Mouse (Mus musculus): ENCODE results near the gene Gm16503.
"Not testable (repeated sequence)": the region's sequence is repeated elsewhere in the genome, so short reads cannot be mapped to it uniquely, and the experiment has no call there.

Gene Gm16503

DNA sequence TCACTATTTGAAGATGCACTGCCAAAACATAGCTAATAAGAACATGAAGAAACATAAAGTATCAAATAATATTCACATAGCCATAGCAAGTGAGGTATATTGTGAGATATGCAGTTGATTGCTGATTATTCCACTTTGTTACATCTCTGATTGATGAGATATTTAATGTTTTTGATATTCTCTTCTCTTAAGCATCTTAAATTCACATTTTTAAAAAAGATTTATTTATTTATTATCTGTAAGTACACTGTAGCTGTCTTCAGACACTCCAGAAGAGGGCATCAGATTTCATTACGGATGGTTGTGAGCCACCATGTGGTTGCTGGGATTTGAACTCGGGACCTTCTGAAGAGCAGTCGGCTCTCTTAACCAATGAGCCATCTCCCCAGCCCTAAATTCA is at the start of gene Gm16503:
TSS of gene Gm16503 (plus strand) at position 301 of the 400 bp plus-strand sequence.
- DNase-seq (ENCODE audit: low spot score in 2 of 2): not testable (repeated sequence)

DNA sequence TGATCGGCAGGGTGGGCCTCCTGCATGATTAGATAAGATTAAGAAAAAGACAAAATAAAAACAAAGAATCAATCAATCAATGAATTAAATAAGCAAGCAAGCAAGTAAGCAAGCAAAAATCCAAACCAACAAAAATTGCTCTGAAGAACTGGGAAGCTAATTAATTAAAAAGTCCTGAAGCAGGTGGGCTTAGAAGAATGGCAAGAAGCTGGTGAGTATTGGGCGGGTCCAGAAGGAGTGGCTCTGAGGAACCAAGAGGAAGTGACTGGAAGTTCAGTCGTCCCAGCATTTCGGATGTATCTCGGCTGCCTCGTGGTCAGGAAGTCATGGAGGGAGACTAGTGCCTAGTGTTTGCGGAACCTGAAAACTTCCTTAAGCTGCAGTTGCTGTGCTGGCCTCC is 47.9 kb upstream of the Gm16503 start, which contains the start of gene Zfp982:
TSS of gene Zfp982 (plus strand) at position 301 of the 400 bp plus-strand sequence.
- DNase-seq (ENCODE audit: low spot score in 2 of 2): not testable (repeated sequence)

- not testable (repeated sequence) for DNase-seq (ENCODE audit: low spot score in 2 of 2)
Observed at GRCm38 (mm10) chr4:147498772-147499613, 41.0 kb upstream of the Gm16503 start.

GRCm38 (mm10) chr4:147509174-147509573 is 30.8 kb upstream of the Gm16503 start:
- no peak for DNase-seq (ENCODE audit: low spot score in 2 of 2)

- DNase-seq (ENCODE audit: low spot score in 2 of 2): no peak
Observed at GRCm38 (mm10) chr4:147518981-147519380, 21.0 kb upstream of the Gm16503 start.

DNA sequence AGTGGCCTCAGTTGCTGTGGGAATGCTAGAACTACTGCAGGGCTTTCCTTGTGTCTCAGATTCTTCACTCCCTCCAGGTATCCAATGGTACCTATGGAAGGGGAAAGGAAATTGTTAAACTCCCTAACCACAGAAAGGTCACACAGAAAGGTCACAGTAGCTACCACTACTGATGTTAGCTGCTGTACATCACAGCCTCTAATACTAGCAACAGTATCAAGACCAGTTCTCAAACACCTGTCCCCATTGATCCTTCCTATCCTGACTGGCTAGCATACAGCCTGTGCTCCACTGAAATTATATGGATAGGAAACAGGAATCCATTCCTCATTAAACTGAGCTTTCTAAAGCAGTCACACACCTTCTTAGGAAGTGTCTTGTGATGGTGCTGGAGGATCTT is 19.9 kb upstream of the Gm16503 start:
- DNase-seq (ENCODE audit: low spot score in 2 of 2): no peak

- DNase-seq (ENCODE audit: low spot score in 2 of 2): no peak
Observed at GRCm38 (mm10) chr4:147525125-147525524, 14.9 kb upstream of the Gm16503 start.

DNA sequence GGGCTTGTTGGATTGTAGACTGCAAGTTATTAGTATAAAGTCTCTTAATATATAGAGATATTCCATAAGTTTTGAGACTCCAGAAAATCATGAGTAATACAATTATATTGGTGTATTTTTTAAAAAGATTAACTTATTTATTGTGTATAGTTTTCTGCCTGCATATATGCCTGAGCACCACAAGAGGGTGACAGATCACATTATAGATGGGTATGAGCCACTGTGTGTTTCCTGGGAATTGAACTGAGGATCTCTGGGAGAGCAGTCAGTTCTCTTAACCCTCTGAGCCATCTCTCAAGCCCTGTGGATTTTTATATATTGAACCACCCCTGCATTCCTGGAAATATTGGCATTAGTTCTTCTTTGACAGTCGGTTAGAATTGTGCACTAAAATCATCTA is 9.7 kb upstream of the Gm16503 start:
- no peak for DNase-seq (ENCODE audit: low spot score in 2 of 2)

- DNase-seq (ENCODE audit: low spot score in 2 of 2): not testable (repeated sequence)
Observed at GRCm38 (mm10) chr4:147535916-147536315, 4.1 kb upstream of the Gm16503 start.

DNA sequence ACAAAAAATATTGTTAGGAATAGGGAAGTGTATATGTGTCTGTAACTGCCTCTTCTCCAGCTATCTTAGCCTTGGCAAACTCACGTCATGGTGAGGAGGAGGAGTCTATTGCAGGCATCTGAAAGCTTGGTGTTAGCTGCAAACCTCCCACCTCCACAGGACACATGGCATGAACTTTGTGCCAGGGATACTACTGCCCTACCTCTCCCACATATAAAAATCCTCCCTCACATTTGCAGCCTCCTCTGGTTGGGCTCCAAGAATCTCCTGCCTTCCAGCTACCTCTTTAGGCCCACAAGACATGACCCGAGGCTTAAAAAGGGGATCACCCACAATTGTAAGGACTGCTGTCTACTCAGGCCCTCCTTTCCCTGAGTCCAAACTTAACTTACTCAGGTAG is 2.3 kb upstream of the Gm16503 start:
- DNase-seq (ENCODE audit: low spot score in 2 of 2): no peak

- DNase-seq (ENCODE audit: low spot score in 2 of 2): peak in 1 of 2 experiments; percentile 50
Observed at GRCm38 (mm10) chr4:147541105-147541504, 1.1 kb downstream of the Gm16503 start.

DNA sequence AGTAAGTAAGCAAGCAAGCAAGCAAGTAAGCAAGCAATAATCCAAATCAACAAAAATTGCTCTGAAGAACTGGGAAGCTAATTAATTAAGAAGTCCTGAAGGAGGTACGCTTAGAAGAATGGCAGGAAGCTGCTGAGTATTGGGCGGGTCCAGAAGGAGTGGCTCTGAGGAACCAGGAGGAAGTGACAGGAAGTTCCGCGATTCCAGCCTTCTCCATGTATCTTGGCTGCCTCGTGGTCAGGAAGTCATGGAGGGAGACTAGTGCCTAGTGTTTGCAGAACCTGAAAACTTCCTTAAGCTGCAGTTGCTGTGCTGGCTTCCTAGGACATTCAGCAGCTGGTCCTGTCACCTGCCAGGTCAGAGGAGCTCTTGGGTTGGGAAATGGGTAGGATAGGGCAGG is 13.1 kb downstream of the Gm16503 start, which contains the start of gene Zfp985:
TSS of gene Zfp985 (plus strand) at position 207 of the 400 bp plus-strand sequence.
- DNase-seq (ENCODE audit: low spot score in 2 of 2): not testable (repeated sequence)

- not testable (repeated sequence) for DNase-seq (ENCODE audit: low spot score in 2 of 2)
Observed at GRCm38 (mm10) chr4:147554361-147554760, 14.3 kb downstream of the Gm16503 start.

GRCm38 (mm10) chr4:147556921-147557320 is 16.9 kb downstream of the Gm16503 start:
- not testable (repeated sequence) for DNase-seq (ENCODE audit: low spot score in 2 of 2)

DNA sequence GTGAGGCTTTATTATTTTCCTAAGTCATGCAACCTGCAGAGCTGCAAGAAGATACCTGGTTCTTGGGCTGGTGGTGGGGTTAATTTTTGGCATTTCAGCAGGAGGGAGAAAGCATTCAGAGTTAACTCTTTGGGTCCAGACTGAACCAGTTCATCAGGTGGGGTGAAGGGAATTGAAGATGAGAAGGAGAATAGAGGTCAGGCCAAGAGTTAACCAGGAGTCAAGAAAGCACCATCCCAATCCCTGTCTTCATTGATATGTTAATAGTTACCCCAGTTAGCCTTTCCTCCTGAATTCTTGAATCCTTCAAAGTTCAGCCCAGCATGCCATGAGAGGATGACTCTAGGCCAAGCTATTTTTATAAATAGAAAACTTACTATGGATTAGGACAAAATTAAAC is 18.0 kb downstream of the Gm16503 start:
- not testable (repeated sequence) for DNase-seq (ENCODE audit: low spot score in 2 of 2)

- not testable (repeated sequence) for DNase-seq (ENCODE audit: low spot score in 2 of 2)
Observed at GRCm38 (mm10) chr4:147559096-147559495, 19.1 kb downstream of the Gm16503 start.

GRCm38 (mm10) chr4:147565426-147566220 is 25.6 kb downstream of the Gm16503 start:
- no peak for DNase-seq (ENCODE audit: low spot score in 2 of 2)

DNA sequence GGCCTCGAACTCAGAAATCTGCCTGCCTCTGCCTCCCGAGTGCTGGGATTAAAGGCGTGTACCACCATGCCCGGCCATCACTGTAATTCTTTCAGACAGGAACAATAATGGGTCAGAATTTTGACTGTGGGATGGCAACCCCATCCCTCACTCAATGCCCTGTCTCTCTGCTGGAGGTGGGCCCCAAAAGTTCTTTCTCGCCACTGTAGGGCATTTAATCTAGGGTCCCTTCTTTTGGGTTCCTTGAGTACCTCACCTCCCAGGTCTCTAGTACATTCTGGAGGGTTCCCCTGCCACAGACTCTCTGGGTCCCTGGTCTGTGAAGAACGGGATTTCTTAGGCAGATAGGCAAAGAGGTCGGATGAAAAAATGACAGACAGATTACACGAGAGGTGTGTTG is 31.1 kb downstream of the Gm16503 start:
- not testable (repeated sequence) for DNase-seq (ENCODE audit: low spot score in 2 of 2)

DNA sequence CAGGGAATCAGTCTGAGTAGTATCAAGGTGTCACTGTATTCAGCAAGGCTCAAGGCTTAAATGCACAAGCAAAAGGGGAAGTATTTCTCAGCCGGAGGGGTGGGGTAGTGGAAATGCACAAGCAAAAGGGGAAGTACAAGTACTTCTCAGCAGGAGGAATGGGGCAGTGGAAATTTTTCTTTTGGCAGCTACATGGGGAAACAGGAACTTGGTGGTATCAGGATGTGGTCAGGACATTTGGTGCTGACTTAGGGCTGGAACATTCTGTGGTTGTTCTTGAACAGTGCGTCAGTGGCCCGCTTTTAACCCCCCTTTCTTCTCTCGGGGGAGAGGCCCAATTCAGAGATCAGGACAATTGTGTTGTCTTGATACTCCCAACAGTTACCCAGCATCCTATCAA is 39.4 kb downstream of the Gm16503 start:
- not testable (repeated sequence) for DNase-seq (ENCODE audit: low spot score in 2 of 2)

GRCm38 (mm10) chr4:147586511-147587473 is 46.8 kb downstream of the Gm16503 start:
- no peak for DNase-seq (ENCODE audit: low spot score in 2 of 2)

Data from spleen, postnatal 4 days (tissue).